Mouse (Mus musculus): ENCODE measurements around the gene Glis1.

The Glis1 gene

DNA sequence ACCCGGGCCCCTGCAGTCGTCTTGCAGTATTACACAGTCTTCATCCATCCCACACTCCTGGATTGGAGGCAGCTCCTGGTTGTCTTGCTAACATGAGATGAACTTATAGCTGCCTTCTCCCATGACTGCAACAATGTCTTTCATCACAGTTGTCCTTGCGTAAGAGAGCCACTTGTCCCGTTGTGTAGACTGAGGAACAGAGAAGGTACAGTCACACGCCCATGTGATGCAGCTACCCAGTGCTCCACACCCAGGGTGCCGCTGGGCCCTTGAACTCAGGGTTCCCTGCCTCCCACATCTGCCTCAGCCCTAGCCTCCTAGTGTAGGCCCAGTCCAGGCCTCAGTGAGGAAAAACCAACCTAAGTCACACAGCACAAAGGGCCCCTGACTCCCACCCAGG is 201.7 kb downstream of the Glis1 start:
- DNase-seq: no peak

DNA sequence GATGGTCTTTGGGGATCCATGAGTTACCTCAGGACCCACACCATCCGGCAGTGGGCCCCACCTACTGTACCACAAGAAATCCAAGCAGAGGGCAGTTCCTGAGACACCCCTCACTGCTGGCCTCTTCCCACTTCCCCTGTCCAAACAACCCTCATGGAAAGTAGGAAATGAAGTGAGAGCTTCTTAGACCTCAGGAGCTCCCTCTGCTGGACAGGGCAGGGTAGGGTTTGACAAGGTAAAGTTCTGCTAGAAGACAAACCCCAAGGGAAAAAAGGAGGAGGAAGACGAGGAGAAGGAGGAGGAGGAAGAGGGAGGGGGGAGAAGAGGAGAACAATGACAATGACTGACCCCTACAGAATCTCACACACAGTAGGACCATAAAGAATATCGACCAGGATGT is 203.3 kb downstream of the Glis1 start:
- DNase-seq: peak; percentile 29

GRCm38 (mm10) chr4:107638303-107638702 is 203.9 kb downstream of the Glis1 start:
- DNase-seq: no peak

GRCm38 (mm10) chr4:107641624-107642023 is 207.2 kb downstream of the Glis1 start:
- no peak for DNase-seq

- no peak for DNase-seq
Observed at GRCm38 (mm10) chr4:107648959-107649485, 214.6 kb downstream of the Glis1 start.

- no peak for DNase-seq
Observed at GRCm38 (mm10) chr4:107651021-107651496, 216.7 kb downstream of the Glis1 start.

- peak; percentile 90 for DNase-seq
Observed at GRCm38 (mm10) chr4:107652598-107653279, 218.3 kb downstream of the Glis1 start.

GRCm38 (mm10) chr4:107653280-107653643 is 218.9 kb downstream of the Glis1 start:
- DNase-seq: peak; percentile 29

DNA sequence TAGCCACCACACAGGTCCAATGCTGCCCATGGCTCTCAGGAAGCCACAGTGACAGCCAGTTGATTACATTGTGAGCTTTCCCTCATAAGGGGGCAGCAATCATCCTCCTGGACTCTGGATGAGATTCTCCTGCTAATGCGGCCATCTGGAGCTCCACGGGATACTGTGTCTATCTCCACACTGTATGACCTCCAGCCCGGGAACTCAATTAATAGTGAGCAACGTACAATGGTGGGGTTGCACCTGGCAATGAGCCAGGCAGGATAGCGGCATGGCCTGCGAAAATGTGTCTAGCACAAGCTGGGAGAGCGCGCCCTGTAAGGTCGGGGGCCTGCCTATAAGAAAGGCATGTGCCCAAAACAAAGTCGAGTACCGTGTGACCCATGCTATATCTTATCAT is 226.3 kb downstream of the Glis1 start:
- no peak for DNase-seq

DNA sequence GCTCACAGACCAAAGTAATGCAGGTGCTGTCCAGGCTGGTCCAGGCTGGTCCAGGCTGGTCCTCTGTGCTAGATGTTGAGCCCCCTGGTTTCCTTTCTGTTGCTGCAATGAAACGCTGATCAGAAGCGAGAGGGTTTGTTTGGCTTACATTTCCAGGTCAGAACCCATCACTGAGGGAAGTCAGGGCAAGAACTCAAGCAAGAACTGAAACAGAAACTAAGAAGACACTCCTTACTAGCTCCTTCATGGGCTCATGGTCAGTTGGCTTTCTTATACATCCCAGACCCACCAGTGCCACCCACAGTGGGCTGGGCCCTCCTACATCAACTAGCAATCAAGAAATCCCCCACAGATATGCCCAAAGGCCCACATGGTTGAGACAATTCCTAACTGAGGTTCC is 234.1 kb downstream of the Glis1 start:
- DNase-seq: no peak

GRCm38 (mm10) chr4:107670731-107671130 is 236.3 kb downstream of the Glis1 start:
- DNase-seq: no peak

DNA sequence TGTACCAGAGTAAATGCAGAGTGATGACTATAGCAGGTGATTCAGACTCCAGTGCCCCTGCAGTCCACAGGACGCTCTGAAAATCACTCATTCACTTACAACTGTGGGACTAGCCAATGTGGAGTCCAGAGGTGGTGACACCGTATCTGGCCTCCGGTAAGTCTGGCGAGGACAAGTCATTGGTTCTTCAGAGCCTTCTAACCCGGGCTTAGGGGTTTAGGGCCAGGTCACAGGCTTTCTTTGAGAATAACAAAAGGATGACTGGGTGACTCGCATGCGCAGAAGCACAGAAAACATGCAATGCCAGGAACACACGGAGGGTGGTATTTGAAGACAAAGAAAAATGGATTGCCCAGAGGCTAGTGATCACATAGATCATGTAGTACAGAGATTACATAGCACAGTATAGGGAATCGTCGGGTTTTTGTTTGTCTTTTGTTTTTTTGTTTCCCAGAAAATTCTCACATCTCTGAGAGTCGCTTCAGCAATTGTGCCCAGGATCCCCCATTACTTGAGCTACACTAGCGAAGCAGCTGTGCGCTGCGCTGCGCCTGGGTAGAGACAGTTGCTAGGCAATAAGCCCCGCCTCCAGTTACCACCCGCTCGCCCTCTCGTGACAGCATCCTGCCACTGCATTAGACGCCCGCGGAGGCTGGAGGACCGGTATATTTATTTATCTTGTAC is 239.4 kb downstream of the Glis1 start:
- DNase-seq: peak; percentile 89

DNA sequence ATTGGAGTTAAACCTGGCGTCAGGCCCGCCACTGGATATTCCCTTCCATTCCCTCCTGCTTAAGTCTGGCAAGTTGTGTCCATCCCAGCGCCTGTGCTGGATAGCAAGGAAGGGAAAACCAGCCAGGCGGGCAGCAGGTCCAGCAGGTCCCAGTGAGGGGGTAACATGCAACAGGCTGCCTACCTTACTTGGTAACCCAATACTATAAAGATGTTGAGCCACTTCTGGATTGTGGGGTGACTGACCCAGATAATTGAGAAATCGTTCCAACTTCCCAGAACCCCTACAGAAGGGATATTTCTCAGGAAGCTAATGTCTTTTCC is 239.9 kb downstream of the Glis1 start:
- DNase-seq: no peak

DNA sequence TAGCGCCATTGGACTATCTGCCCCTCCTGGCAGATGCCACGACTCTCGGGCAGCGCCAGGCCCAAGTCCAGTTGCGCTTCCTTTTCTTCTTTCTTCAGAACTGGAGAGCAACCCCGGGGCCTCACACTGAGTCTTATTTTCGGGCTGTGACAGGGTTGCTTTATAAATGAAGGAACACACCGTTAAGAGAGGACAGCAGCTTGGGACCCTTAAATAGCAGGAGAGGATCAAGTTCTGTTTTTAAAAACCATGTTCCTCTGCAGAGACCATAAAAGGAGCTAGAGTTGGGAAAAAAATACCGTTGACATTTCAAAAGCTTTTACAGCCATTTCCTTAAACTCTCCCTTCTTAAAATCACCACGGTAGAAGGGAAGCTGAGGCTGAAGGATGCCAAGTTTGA is 241.3 kb downstream of the Glis1 start:
- no peak for DNase-seq

DNA sequence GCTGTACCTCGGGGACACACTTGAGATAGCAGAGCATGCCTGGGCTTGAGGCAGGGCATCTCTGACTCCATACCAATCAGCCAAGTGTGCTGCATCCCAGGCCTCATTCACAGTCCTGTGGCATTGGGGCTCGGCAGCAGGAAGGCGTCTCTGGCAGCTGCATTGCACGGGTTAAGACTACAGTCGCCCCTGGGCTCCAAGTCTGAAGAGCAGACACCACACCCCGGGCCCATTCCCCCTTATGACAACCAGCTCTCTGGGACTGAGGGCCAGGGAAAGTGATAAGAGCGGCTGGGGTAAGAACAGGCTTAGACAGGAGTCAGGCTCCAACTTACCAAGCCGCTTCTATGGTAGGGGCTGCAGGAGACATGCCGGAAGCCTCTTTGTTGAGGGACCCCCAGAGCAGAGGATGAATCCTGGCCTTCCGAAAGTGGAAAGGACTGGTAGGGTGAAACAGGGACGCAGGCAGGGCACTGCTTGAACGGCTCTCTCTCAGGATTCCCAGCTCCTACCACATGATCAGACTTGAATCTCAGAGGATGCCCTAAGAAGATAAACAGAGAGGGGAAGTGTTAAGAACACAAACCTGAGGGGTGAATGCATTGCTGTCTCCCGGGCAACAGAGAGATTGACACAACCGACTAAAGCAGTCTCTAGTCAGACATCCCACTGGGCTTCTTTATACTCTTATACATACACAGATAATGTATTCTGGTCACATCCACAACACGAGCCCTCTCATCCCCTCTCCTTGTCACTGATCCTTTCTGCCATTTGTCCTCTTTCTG is 246.1 kb downstream of the Glis1 start:
- no peak for DNase-seq

- DNase-seq: no peak
Observed at GRCm38 (mm10) chr4:107681099-107681849, 246.9 kb downstream of the Glis1 start.

DNA sequence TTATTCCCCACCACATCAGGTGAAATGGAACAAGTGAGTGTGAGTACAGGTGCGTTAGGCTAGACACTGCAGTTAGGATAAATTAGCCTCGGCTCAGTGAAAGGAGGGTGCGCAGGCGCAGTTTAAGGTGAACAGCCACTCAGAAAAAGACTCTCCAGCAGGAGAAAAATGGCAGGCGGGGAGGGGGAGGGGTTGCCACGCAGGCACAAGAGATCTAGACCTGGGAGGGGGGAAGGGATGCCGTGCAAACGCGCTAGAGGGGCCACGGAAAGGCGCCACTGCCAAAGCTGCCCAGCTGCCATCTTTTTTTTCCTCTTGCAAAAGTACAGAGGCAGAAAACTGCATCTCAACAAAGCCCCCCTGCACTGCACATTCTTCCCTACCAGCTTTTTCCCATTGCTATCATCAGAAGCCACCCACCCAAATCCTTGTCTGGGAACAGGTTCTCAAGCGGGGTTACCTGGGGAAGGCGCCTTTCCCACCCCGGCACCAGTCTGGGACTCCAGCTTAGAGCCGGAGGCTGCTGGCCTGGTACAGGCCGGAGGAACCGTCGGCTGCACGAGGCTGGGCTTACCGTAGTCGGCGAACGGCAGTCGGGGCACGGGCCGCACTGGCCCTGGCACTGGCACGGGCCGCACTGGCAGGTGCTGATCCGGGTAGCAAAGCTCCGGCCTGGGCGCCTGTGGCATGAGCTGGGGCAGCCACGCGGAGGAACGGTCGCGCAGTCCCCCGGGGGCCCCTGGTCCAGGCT is 248.8 kb downstream of the Glis1 start:
- DNase-seq: no peak

DNA sequence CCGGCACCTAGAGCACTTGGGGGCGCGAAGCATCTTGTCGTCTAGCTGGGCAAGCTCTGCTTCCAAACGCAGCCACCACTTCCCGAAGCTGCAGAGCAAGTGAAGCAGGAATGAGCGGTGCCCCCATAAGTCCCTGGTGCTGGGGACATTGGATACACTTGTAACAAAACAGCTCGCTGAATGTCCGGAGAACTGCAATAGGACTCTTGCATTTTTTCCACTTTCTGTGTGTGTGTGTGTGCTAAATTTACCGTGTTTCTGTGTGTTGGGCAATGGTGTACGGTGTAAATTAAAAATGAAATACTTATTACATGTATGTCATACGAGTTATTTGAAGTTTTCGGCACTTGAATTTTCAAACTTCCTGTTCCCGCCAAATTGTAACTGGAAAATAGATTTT is 249.7 kb downstream of the Glis1 start, which contains the start of gene Dmrtb1:
Gene Dmrtb1, minus strand, starts transcription at position 101 of the 400 bp plus-strand sequence.
- no peak for DNase-seq

Measured in right cerebral cortex, postnatal 4 days (tissue).